Mouse (Mus musculus) liver, embryonic 14.5 days (tissue): ENCODE results near the gene Lipe. TPM values are rescaled to one million over a fixed set of nuclear protein-coding genes. Genes with fewer than 3 reads are reported as not detected.
"Not testable (repeated sequence)": the region's sequence is repeated elsewhere in the genome, so short reads cannot be mapped to it uniquely, and the experiment has no call there.

ENCODE experiments used
- ATAC-seq: fragments of 200-750 bp; cut with Nextera tagmentation; 2 replicates; pipeline ENCODE4 v1.8.0; 2017; ENCODE audit warnings: moderate number of reproducible peaks, mild to moderate bottlenecking, moderate library complexity; ENCODE audit not compliant: insufficient read depth
- DNase-seq, 3 experiments: peaks; one replicate each; pipeline ENCODE4 v3.0.0-alpha.2; 2012 to 2013; ENCODE audit warnings: low read depth in 3 of 3, low spot score in 3 of 3
- H3K27ac ChIP-seq: fragments of 300-500 bp; sonication (generic); 2 replicates; pipeline ENCODE4 v1.5.1; 2014; ENCODE audit warnings: moderate library complexity, mild to moderate bottlenecking, control low read depth, inconsistent platforms
- H3K27me3 ChIP-seq: fragments of 300-500 bp; sonication (generic); 2 replicates; pipeline ENCODE4 v1.6.1; 2014; ENCODE audit warnings: mild to moderate bottlenecking, low read length, moderate library complexity; ENCODE audit not compliant: control insufficient read depth, insufficient read depth
- H3K36me3 ChIP-seq: fragments of 300-500 bp; sonication (generic); replicated peaks from 2 replicates; pipeline ENCODE4 v1.6.1; 2014; ENCODE audit warnings: low read depth; ENCODE audit not compliant: control insufficient read depth, insufficient read depth
- H3K4me1 ChIP-seq, 2 experiments: fragments of 200-500 bp in 1 of 2; fragments of 300-500 bp in 1 of 2; sonication (generic) in 1 of 2; replicated peaks; 2 replicates each; pipeline ENCODE4 v1.6.1; 2012 to 2014; ENCODE audit warnings: antibody characterized with exemption in 1 of 2, inconsistent platforms in 1 of 2, low read length in 1 of 2; ENCODE audit not compliant: control insufficient read depth in 2 of 2, insufficient read depth in 2 of 2
- H3K4me2 ChIP-seq: fragments of 300-500 bp; sonication (generic); 2 replicates; pipeline ENCODE4 v1.6.1; 2014; ENCODE audit warnings: low read depth, mild to moderate bottlenecking, control low read depth, moderate library complexity
- H3K4me3 ChIP-seq, 2 experiments: fragments of 200-500 bp in 1 of 2; fragments of 300-500 bp in 1 of 2; sonication (generic) in 1 of 2; 2 replicates each; pipeline ENCODE4 v1.5.1; 2012 to 2014; ENCODE audit warnings: low read depth in 2 of 2, low read length in 2 of 2, mild to moderate bottlenecking in 2 of 2, control low read depth in 1 of 2, inconsistent platforms in 1 of 2, moderate library complexity in 1 of 2; ENCODE audit not compliant: insufficient read depth in 1 of 2
- H3K9ac ChIP-seq: fragments of 300-500 bp; sonication (generic); replicated peaks from 2 replicates; pipeline ENCODE4 v1.6.1; 2014; ENCODE audit warnings: mild to moderate bottlenecking, control low read depth, moderate library complexity
- H3K9me3 ChIP-seq: fragments of 300-500 bp; sonication (generic); 2 replicates; pipeline ENCODE4 v1.6.1; 2016; ENCODE audit warnings: low read length, mixed read lengths; ENCODE audit not compliant: control insufficient read depth
- CTCF ChIP-seq: IDR thresholded peaks from 2 replicates; pipeline ENCODE4 v1.5.1; 2016; ENCODE audit warnings: antibody characterized with exemption, low read depth, control low read depth
- EP300 ChIP-seq: IDR thresholded peaks from 2 replicates; pipeline ENCODE4 v1.6.1; 2016; ENCODE audit warnings: antibody characterized with exemption, low read depth
- WGBS: fragments of 180-500 bp; shearing (Covaris S2); extraction: QIAGEN DNeasy Blood & Tissue Kit; methylation state at CpG from one replicate; pipeline ENCODE4 v1.1.7; 2014; ENCODE audit not compliant: insufficient replicate concordance; 5-methylcytosine and 5-hydroxymethylcytosine counted together
- polyA plus RNA-seq, 2 experiments: library from polyadenylated mRNA; depleted of rRNA in 1 of 2; stranded (reverse) in 1 of 2; unstranded in 1 of 2; fragments of >200 nt; fragmentation: Nextera tagmentation in 1 of 2; extraction: Ambion mirVana in 1 of 2; gene quantifications; 2 replicates each; pipeline versions ENCODE4 v1.2.1 to v1.2.3; 2012 to 2014

Lipe gene
- polyA plus RNA-seq, 2 experiments: 0.72 to 2.3 TPM

GRCm38 (mm10) chr7:25402671-25403101 is 4.2 kb upstream of the Lipe start:
- H3K4me1 ChIP-seq: peaks cover 0 to 7% of the 10 kb centered on the region in 2 experiments; a peak in 3 of 4 replicates
- H3K27me3 ChIP-seq: no peaks in the 10 kb centered on the region
- H3K9ac ChIP-seq: no peak overlapping the region
- WGBS: 0% methylated on average over 2 of the region's 2 CpGs
- no peaks in the 10 kb centered on the region for H3K36me3 ChIP-seq
- no peak overlapping the region for H3K4me2 ChIP-seq
- H3K4me3 ChIP-seq: no peak overlapping the region
- DNase-seq: peak in 2 of 3 experiments; percentile 31 to 45
- no peaks in the 10 kb centered on the region for H3K9me3 ChIP-seq
- H3K27ac ChIP-seq: no peak overlapping the region
- TF ChIP-seq EP300 (peak; percentile 55), CTCF (peak; percentile 83)
- peak; percentile 68; the same call in 1 of the 2 replicates for ATAC-seq

GRCm38 (mm10) chr7:25401986-25402385 is 3.5 kb upstream of the Lipe start:
- no peaks in the 10 kb centered on the region for H3K9me3 ChIP-seq
- TF ChIP-seq EP300 (no peak), CTCF (no peak)
- no peaks in the 10 kb centered on the region for H3K36me3 ChIP-seq
- H3K9ac ChIP-seq: no peak overlapping the region
- H3K4me1 ChIP-seq: peaks cover 0 to 7% of the 10 kb centered on the region in 2 experiments; a peak in 3 of 4 replicates
- no peak overlapping the region for H3K4me2 ChIP-seq
- DNase-seq (no peak), ATAC-seq (no peak)
- H3K27ac ChIP-seq: no peak overlapping the region
- H3K4me3 ChIP-seq: no peak overlapping the region
- H3K27me3 ChIP-seq: no peaks in the 10 kb centered on the region
- WGBS: 45% methylated on average over 5 of the region's 5 CpGs

GRCm38 (mm10) chr7:25401551-25401950 is 3.0 kb upstream of the Lipe start:
- ATAC-seq (no peak), DNase-seq (no peak)
- Histone ChIP-seq H3K27ac (no peak overlapping the region), H3K36me3 (no peaks in the 10 kb centered on the region), H3K4me3 (no peak overlapping the region), H3K9ac (no peak overlapping the region), H3K27me3 (no peaks in the 10 kb centered on the region), H3K9me3 (no peaks in the 10 kb centered on the region), H3K4me2 (no peak overlapping the region), H3K4me1 (peaks cover 0 to 7% of the 10 kb centered on the region in 2 experiments; a peak in 3 of 4 replicates)
- TF ChIP-seq CTCF: no peak
- TF ChIP-seq EP300: no peak
- 54% methylated on average over 2 of the region's 2 CpGs for WGBS

GRCm38 (mm10) chr7:25399028-25399427 is 518 bp upstream of the Lipe start:
- H3K9ac ChIP-seq, H3K9me3 ChIP-seq, H3K27me3 ChIP-seq, DNase-seq, H3K4me2 ChIP-seq, H3K36me3 ChIP-seq, H3K27ac ChIP-seq, ATAC-seq, H3K4me3 ChIP-seq: not testable (repeated sequence)
- H3K4me1 ChIP-seq: peaks cover 9 to 14% of the 10 kb centered on the region in 2 experiments

- WGBS: 85% methylated on average over 14 of the region's 14 CpGs
- Histone ChIP-seq H3K9ac (no peak overlapping the region), H3K27me3 (no peaks in the 10 kb centered on the region), H3K4me2 (no peak overlapping the region; the same call in 1 of the 2 replicates), H3K4me3 (no peak overlapping the region), H3K4me1 (peaks cover 7 to 9% of the 10 kb centered on the region in 2 experiments; a peak in 3 of 4 replicates), H3K9me3 (no peaks in the 10 kb centered on the region), H3K36me3 (no peaks in the 10 kb centered on the region), H3K27ac (no peak overlapping the region)
- TF ChIP-seq CTCF (no peak), EP300 (no peak)
- DNase-seq: no peak
- no peak for ATAC-seq
Observed at GRCm38 (mm10) chr7:25396621-25397020, 1.9 kb downstream of the Lipe start.
